Mouse (Mus musculus): Measurements from ENCODE around the gene Il17f. TPM values are rescaled to one million over a fixed set of nuclear protein-coding genes. Genes with fewer than 3 reads are reported as not detected.
"Not testable (repeated sequence)": the region's sequence is repeated elsewhere in the genome, so short reads cannot be mapped to it uniquely, and the experiment has no call there.

The Il17f gene
- polyA plus RNA-seq, 2 experiments: 0.45 TPM; not detected in 1

DNA sequence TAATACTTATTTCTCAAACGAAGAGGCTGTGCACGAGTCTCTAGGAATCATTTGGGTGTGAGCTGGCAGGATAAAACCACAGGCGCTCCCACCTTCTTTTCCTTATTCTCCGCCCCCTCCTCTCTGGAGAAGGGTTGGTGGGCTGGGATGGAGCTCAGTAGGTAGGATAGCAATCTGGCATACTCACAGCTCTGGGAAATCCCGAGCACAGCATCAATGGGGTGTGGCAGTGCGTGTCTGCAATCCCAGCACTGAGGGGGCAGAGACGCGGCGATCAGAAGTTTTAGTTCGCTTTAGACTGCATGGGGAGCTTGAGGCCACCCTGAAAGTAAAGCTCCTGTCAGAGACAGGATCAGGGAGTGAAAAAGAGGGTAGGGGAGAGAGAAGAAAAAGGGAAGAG, 2.0 kb downstream of the Il17f start:
- no peak overlapping the region for H3K4me3 ChIP-seq (replicated peaks; ENCODE audit: low read length)
- no peaks in the 10 kb centered on the region for H3K36me3 ChIP-seq (ENCODE audit: control insufficient read depth, insufficient read depth, low read length)
- DNase-seq (ENCODE audit: low spot score) (no peak), ATAC-seq (ENCODE audit: low FRiP score, low read depth) (no peak)
- H3K9ac ChIP-seq (ENCODE audit: low read depth, low read length, severe bottlenecking): no peak overlapping the region
- H3K4me1 ChIP-seq (ENCODE audit: control insufficient read depth, insufficient read depth, low read length): 0 out of 2 replicates have a peak, but pooled peaks cover 2% of the 10 kb centered on the region
- no peak for TF ChIP-seq POLR2A (IDR thresholded peaks at IDR 0.05; ENCODE audit: borderline replicate concordance, extremely low read depth, insufficient read depth, insufficient read length)
- H3K27me3 ChIP-seq (ENCODE audit: control insufficient read depth, insufficient read depth, low read length): no peaks in the 10 kb centered on the region
- no peak overlapping the region for H3K27ac ChIP-seq (replicated peaks; ENCODE audit: low read depth, low read length)
- 41% methylated on average over 10 of the region's 10 CpGs for WGBS
- no peak overlapping the region for H3K4me2 ChIP-seq (replicated peaks; ENCODE audit: low read depth, low read length, severe bottlenecking)
- H3K9me3 ChIP-seq (ENCODE audit: control insufficient read depth, low read length): no peaks in the 10 kb centered on the region

DNA sequence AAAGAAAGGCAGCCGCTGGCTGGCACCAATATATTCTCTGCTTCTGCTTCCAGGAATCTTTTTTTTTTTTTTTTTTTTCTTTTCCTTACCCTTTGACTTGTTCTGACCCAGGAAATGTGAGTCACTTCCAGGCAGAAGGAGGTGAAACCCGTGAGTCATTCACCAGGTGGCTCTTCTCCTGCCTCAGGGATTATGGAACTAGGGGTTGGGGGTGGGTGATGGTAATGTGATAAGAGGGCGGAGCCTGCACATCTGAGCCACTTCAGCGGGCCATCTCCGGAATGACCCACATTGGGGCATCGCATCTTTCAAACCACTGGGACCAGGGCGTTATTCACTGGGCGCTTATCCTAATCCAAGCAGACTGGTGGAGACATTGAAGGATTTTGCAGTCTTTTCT, 3.4 kb downstream of the Il17f start:
- ATAC-seq (ENCODE audit: low FRiP score, low read depth) (no peak), DNase-seq (ENCODE audit: low spot score) (no peak)
- Histone ChIP-seq H3K4me1 (ENCODE audit: control insufficient read depth, insufficient read depth, low read length) (0 out of 2 replicates have a peak, but pooled peaks cover 2% of the 10 kb centered on the region), H3K4me3 (replicated peaks; ENCODE audit: low read length) (no peak overlapping the region), H3K36me3 (ENCODE audit: control insufficient read depth, insufficient read depth, low read length) (no peaks in the 10 kb centered on the region), H3K27ac (replicated peaks; ENCODE audit: low read depth, low read length) (no peak overlapping the region), H3K4me2 (replicated peaks; ENCODE audit: low read depth, low read length, severe bottlenecking) (no peak overlapping the region), H3K27me3 (ENCODE audit: control insufficient read depth, insufficient read depth, low read length) (no peaks in the 10 kb centered on the region), H3K9ac (ENCODE audit: low read depth, low read length, severe bottlenecking) (no peak overlapping the region), H3K9me3 (ENCODE audit: control insufficient read depth, low read length) (no peaks in the 10 kb centered on the region)
- TF ChIP-seq POLR2A (IDR thresholded peaks at IDR 0.05; ENCODE audit: borderline replicate concordance, extremely low read depth, insufficient read depth, insufficient read length): no peak
- WGBS: 48% methylated on average over 8 of the region's 8 CpGs

DNA sequence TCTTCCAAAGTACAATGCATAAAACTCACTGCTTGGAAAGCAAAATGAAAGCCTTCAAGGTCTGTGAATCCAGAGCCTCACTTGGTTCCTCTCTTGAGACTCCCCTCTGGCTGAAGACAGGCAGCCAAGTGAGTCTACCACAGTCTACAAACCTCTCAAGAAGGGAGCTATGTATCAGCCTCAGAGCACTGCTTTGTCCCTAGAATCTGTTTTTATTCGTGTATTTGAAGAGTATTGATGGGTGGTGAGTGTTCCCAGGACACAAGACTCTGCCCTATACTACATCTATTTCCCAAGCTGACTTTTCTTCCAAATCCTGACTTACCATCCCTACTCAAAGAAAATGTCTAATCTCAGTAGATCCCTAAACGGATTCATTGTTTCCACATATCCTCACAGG, 12.1 kb downstream of the Il17f start:
- 77% methylated on average over 2 of the region's 2 CpGs for WGBS
- Histone ChIP-seq H3K4me2 (replicated peaks; ENCODE audit: low read depth, low read length, severe bottlenecking) (no peak overlapping the region), H3K27ac (replicated peaks; ENCODE audit: low read depth, low read length) (no peak overlapping the region), H3K36me3 (ENCODE audit: control insufficient read depth, insufficient read depth, low read length) (no peaks in the 10 kb centered on the region), H3K9ac (ENCODE audit: low read depth, low read length, severe bottlenecking) (no peak overlapping the region), H3K4me3 (replicated peaks; ENCODE audit: low read length) (no peak overlapping the region), H3K4me1 (ENCODE audit: control insufficient read depth, insufficient read depth, low read length) (no peaks in the 10 kb centered on the region), H3K27me3 (ENCODE audit: control insufficient read depth, insufficient read depth, low read length) (no peaks in the 10 kb centered on the region), H3K9me3 (ENCODE audit: control insufficient read depth, low read length) (no peaks in the 10 kb centered on the region)
- DNase-seq (ENCODE audit: low spot score) (no peak), ATAC-seq (ENCODE audit: low FRiP score, low read depth) (no peak)
- TF ChIP-seq POLR2A (IDR thresholded peaks at IDR 0.05; ENCODE audit: borderline replicate concordance, extremely low read depth, insufficient read depth, insufficient read length): no peak

DNA sequence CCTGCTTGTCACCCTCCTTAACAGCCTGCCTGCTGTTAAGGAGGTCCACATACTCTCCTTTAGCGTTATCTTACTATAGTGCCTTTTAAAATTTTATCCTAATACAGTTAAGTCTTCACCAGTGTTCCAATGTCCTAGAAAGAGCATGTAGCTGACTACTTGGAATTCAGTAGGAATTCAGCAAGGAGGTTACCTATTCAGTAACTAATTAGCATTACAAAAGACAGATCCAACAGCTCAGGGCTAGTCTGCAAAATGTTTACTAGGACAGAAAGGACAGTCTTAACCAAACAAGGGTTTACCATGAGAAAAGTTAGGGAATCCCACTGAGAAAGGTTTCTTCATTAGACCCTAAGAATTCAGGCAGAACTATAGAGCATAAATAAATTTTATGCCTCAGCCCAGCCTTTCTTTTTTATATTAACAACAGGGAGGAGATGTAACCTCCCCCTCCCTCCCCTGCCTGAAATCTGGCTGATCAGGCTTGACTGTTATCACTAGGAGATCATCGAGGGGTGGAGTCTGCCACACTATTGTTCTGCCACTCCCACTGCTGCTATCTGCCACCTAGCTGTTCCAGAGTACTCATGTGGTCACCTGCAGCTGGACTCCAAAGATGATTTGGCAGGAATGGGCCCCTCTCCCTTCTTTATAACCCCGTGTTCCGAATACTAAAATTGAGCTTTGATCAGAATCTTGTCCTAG, 16.2 kb downstream of the Il17f start:
- H3K27me3 ChIP-seq (ENCODE audit: control insufficient read depth, insufficient read depth, low read length); H3K36me3 ChIP-seq (ENCODE audit: control insufficient read depth, insufficient read depth, low read length); DNase-seq (ENCODE audit: low spot score); H3K4me3 ChIP-seq (replicated peaks; ENCODE audit: low read length); H3K9me3 ChIP-seq (ENCODE audit: control insufficient read depth, low read length); H3K4me2 ChIP-seq (replicated peaks; ENCODE audit: low read depth, low read length, severe bottlenecking); H3K27ac ChIP-seq (replicated peaks; ENCODE audit: low read depth, low read length); H3K9ac ChIP-seq (ENCODE audit: low read depth, low read length, severe bottlenecking); H3K4me1 ChIP-seq (ENCODE audit: control insufficient read depth, insufficient read depth, low read length); ATAC-seq (ENCODE audit: low FRiP score, low read depth): not testable (repeated sequence)
- 81% methylated on average over 4 of the region's 4 CpGs for WGBS

DNA sequence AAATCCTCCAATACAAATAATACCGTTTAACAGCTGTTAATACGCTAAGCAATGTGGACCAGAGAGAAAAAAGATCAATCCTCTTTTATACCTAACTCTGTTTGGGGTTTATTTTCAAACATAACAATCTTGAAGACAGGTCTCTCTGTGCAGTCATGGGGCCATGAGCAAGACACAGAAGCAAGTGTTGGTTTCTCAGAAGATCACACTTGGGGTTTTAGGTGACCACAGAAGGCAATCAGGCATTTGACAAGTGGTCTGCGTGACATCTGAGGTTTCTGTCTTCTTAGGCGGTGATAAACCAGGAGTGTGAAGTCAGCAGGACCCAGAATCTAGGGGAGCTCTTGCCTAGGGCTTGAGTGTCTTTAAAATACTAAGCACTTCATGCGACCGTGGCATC, 23.9 kb downstream of the Il17f start:
- no peaks in the 10 kb centered on the region for H3K36me3 ChIP-seq (ENCODE audit: control insufficient read depth, insufficient read depth, low read length)
- H3K9me3 ChIP-seq (ENCODE audit: control insufficient read depth, low read length): no peaks in the 10 kb centered on the region
- TF ChIP-seq POLR2A (IDR thresholded peaks at IDR 0.05; ENCODE audit: borderline replicate concordance, extremely low read depth, insufficient read depth, insufficient read length): no peak
- no peak for DNase-seq (ENCODE audit: low spot score)
- no peak overlapping the region for H3K4me2 ChIP-seq (replicated peaks; ENCODE audit: low read depth, low read length, severe bottlenecking)
- 78% methylated on average over 6 of the region's 6 CpGs for WGBS
- H3K4me1 ChIP-seq (ENCODE audit: control insufficient read depth, insufficient read depth, low read length): no peaks in the 10 kb centered on the region
- no peak overlapping the region for H3K27ac ChIP-seq (replicated peaks; ENCODE audit: low read depth, low read length)
- H3K27me3 ChIP-seq (ENCODE audit: control insufficient read depth, insufficient read depth, low read length): no peaks in the 10 kb centered on the region
- no peak overlapping the region for H3K9ac ChIP-seq (ENCODE audit: low read depth, low read length, severe bottlenecking)
- H3K4me3 ChIP-seq (replicated peaks; ENCODE audit: low read length): no peak overlapping the region
- no peak for ATAC-seq (ENCODE audit: low FRiP score, low read depth)

DNA sequence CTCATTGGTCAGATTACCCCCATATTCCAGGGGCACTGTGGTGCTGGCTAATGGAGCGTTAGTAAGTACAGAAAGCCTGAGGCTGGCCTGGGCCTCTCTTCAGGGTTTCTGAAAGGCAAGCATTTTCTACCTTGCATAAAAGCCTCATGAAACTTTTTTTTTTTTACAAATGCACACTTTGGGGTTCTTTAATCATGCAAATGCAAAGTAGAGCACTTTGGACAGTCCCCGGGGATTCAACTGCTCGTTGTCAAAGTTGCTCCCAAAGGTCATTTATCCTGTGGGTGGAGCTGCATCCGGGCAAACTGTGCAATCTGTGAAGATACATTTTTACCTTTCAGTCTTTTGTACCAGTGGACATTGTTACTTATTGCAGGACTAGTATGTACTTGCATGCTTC, 29.0 kb downstream of the Il17f start:
- Histone ChIP-seq H3K4me3 (replicated peaks; ENCODE audit: low read length) (no peak overlapping the region), H3K4me1 (ENCODE audit: control insufficient read depth, insufficient read depth, low read length) (no peaks in the 10 kb centered on the region), H3K27me3 (ENCODE audit: control insufficient read depth, insufficient read depth, low read length) (no peaks in the 10 kb centered on the region), H3K9me3 (ENCODE audit: control insufficient read depth, low read length) (no peaks in the 10 kb centered on the region), H3K4me2 (replicated peaks; ENCODE audit: low read depth, low read length, severe bottlenecking) (no peak overlapping the region), H3K27ac (replicated peaks; ENCODE audit: low read depth, low read length) (no peak overlapping the region), H3K36me3 (ENCODE audit: control insufficient read depth, insufficient read depth, low read length) (no peaks in the 10 kb centered on the region), H3K9ac (ENCODE audit: low read depth, low read length, severe bottlenecking) (no peak overlapping the region)
- ATAC-seq (ENCODE audit: low FRiP score, low read depth) (no peak), DNase-seq (ENCODE audit: low spot score) (no peak)
- no peak for TF ChIP-seq POLR2A (IDR thresholded peaks at IDR 0.05; ENCODE audit: borderline replicate concordance, extremely low read depth, insufficient read depth, insufficient read length)
- 75% methylated on average over 4 of the region's 4 CpGs for WGBS

All from limb, embryonic 14.5 days (tissue).